Mouse (Mus musculus) forebrain, embryonic 12.5 days (tissue): ENCODE results near the gene Tmem97. TPM values are rescaled to one million over a fixed set of nuclear protein-coding genes. Genes with fewer than 3 reads are reported as not detected.

ENCODE experiments used
- ATAC-seq: fragments of 200-750 bp; cut with Nextera tagmentation; 2 replicates; pipeline ENCODE4 v1.8.0; 2017; ENCODE audit warnings: moderate TSS enrichment; ENCODE audit not compliant: low FRiP score
- H3K27ac ChIP-seq: fragments of 300-500 bp; sonication (generic); 2 replicates; pipeline ENCODE4 v1.5.1; 2016; ENCODE audit warnings: mild to moderate bottlenecking
- H3K27me3 ChIP-seq: fragments of 300-500 bp; sonication (generic); 2 replicates; pipeline ENCODE4 v1.6.1; 2016; ENCODE audit warnings: mild to moderate bottlenecking
- H3K36me3 ChIP-seq: fragments of 300-500 bp; sonication (generic); replicated peaks from 2 replicates; pipeline ENCODE4 v1.6.1; 2016; ENCODE audit warnings: mild to moderate bottlenecking
- H3K4me1 ChIP-seq: fragments of 300-500 bp; sonication (generic); 2 replicates; pipeline ENCODE4 v1.6.1; 2016
- H3K4me2 ChIP-seq: fragments of 300-500 bp; sonication (generic); 2 replicates; pipeline ENCODE4 v1.6.1; 2016; ENCODE audit warnings: mild to moderate bottlenecking, moderate library complexity
- H3K4me3 ChIP-seq: fragments of 300-500 bp; sonication (generic); replicated peaks from 2 replicates; pipeline ENCODE4 v1.5.1; 2016; ENCODE audit warnings: mild to moderate bottlenecking
- H3K9ac ChIP-seq: fragments of 300-500 bp; sonication (generic); 2 replicates; pipeline ENCODE4 v1.6.1; 2016; ENCODE audit warnings: mild to moderate bottlenecking
- H3K9me3 ChIP-seq: fragments of 300-500 bp; sonication (generic); 2 replicates; pipeline ENCODE4 v1.6.1; 2016
- WGBS: fragments of 180-500 bp; shearing (Covaris S2); methylation state at CpG from one replicate; pipeline ENCODE4 v1.1.7; 2016; 5-methylcytosine and 5-hydroxymethylcytosine counted together
- polyA plus RNA-seq: library from polyadenylated mRNA; unstranded; fragments of >200 nt; fragmentation: Nextera tagmentation; extraction: Ambion mirVana; gene quantifications from 2 replicates; pipeline ENCODE4 v1.2.1, GENCODE M21; 2016

Gene Tmem97
- polyA plus RNA-seq, 1 experiment from 2014 or later, result 55.7 TPM

- H3K36me3 ChIP-seq, result peaks cover 97% of the 10 kb centered on the region
- no peaks in the 10 kb centered on the region for H3K9me3 ChIP-seq
- no peak overlapping the region for H3K4me2 ChIP-seq
- ATAC-seq, result no peak
- no peak overlapping the region for H3K9ac ChIP-seq
- no peak overlapping the region for H3K27ac ChIP-seq
- H3K4me1 ChIP-seq, result no peaks in the 10 kb centered on the region
- no peaks in the 10 kb centered on the region for H3K27me3 ChIP-seq
- 84% methylated on average over 9 of the region's 9 CpGs for WGBS
- H3K4me3 ChIP-seq, result no peak overlapping the region
These were observed 27.2 kb downstream of the Tmem97 start for GRCm38 (mm10) chr11:78523241-78523955.

GRCm38 (mm10) chr11:78522481-78522997 is 28.0 kb downstream of the Tmem97 start:
- Histone ChIP-seq H3K9ac (no peak overlapping the region), H3K36me3 (peaks cover 97% of the 10 kb centered on the region), H3K27ac (no peak overlapping the region), H3K4me2 (no peak overlapping the region), H3K9me3 (no peaks in the 10 kb centered on the region), H3K27me3 (no peaks in the 10 kb centered on the region), H3K4me1 (no peaks in the 10 kb centered on the region), H3K4me3 (no peak overlapping the region)
- 97% methylated on average over 1 of the region's 1 CpGs for WGBS
- ATAC-seq, result no peak

GRCm38 (mm10) chr11:78521880-78522279 is 28.7 kb downstream of the Tmem97 start:
- ATAC-seq, result no peak
- H3K36me3 ChIP-seq, result peaks cover 93% of the 10 kb centered on the region
- no peak overlapping the region for H3K27ac ChIP-seq
- no peak overlapping the region for H3K9ac ChIP-seq
- no peaks in the 10 kb centered on the region for H3K27me3 ChIP-seq
- no peak overlapping the region for H3K4me2 ChIP-seq
- H3K4me3 ChIP-seq, result no peak overlapping the region
- 92% methylated on average over 3 of the region's 3 CpGs for WGBS
- H3K9me3 ChIP-seq, result no peaks in the 10 kb centered on the region
- no peaks in the 10 kb centered on the region for H3K4me1 ChIP-seq

- H3K4me1 ChIP-seq, result no peaks in the 10 kb centered on the region
- no peak overlapping the region for H3K9ac ChIP-seq
- H3K9me3 ChIP-seq, result no peaks in the 10 kb centered on the region
- 89% methylated on average over 10 of the region's 10 CpGs for WGBS
- no peaks in the 10 kb centered on the region for H3K27me3 ChIP-seq
- H3K27ac ChIP-seq, result no peak overlapping the region
- peaks cover 91% of the 10 kb centered on the region for H3K36me3 ChIP-seq
- no peak overlapping the region for H3K4me3 ChIP-seq
- no peak overlapping the region for H3K4me2 ChIP-seq
- no peak for ATAC-seq
These were observed 31.6 kb downstream of the Tmem97 start for GRCm38 (mm10) chr11:78518931-78519330.

GRCm38 (mm10) chr11:78515549-78516325 is 34.8 kb downstream of the Tmem97 start:
- Histone ChIP-seq H3K27me3 (no peaks in the 10 kb centered on the region), H3K4me1 (peaks cover 17% of the 10 kb centered on the region), H3K9ac (no peak overlapping the region), H3K36me3 (peaks cover 59% of the 10 kb centered on the region), H3K9me3 (no peaks in the 10 kb centered on the region), H3K27ac (no peak overlapping the region), H3K4me2 (no peak overlapping the region), H3K4me3 (no peak overlapping the region)
- 64% methylated on average over 2 of the region's 2 CpGs for WGBS
- ATAC-seq, result no peak

GRCm38 (mm10) chr11:78513106-78513790 is 37.3 kb downstream of the Tmem97 start:
- H3K36me3 ChIP-seq, result peaks cover 46% of the 10 kb centered on the region
- no peak for ATAC-seq
- H3K27me3 ChIP-seq, result no peaks in the 10 kb centered on the region
- H3K27ac ChIP-seq, result no peak overlapping the region
- WGBS, result 82% methylated on average over 3 of the region's 3 CpGs
- H3K4me3 ChIP-seq, result peak overlapping the region; percentile 84
- H3K9me3 ChIP-seq, result no peaks in the 10 kb centered on the region
- peak overlapping the region; percentile 81 for H3K4me2 ChIP-seq
- peak overlapping the region; percentile 91 for H3K9ac ChIP-seq
- peaks cover 17% of the 10 kb centered on the region for H3K4me1 ChIP-seq

- WGBS, result under 1% methylated on average over 67 of the region's 67 CpGs
- H3K4me3 ChIP-seq, result peak within 1 kb of the TSS; percentile 84
- peak; percentile 95 for ATAC-seq
- peak within 1 kb of the TSS; percentile 85 for H3K27ac ChIP-seq
- H3K9ac ChIP-seq, result peak within 1 kb of the TSS; percentile 91
- H3K27me3 ChIP-seq, result no peaks in the 10 kb centered on the region
- H3K36me3 ChIP-seq, result peaks cover 46% of the 10 kb centered on the region
- H3K9me3 ChIP-seq, result no peaks in the 10 kb centered on the region
- H3K4me1 ChIP-seq, result peaks cover 17% of the 10 kb centered on the region
- peak within 1 kb of the TSS; percentile 81 for H3K4me2 ChIP-seq
These were observed 38.3 kb downstream of the Tmem97 start, which contains the start of the genes Tmem199 and Poldip2 for GRCm38 (mm10) chr11:78512025-78512957. Gene Tmem199 (minus strand): TSS chr11:78512172. Gene Poldip2 (plus strand): TSS chr11:78512193.

GRCm38 (mm10) chr11:78509148-78509547 is 41.4 kb downstream of the Tmem97 start:
- H3K4me1 ChIP-seq, result peaks cover 17% of the 10 kb centered on the region
- no peak for ATAC-seq
- no peak overlapping the region for H3K4me3 ChIP-seq
- H3K4me2 ChIP-seq, result no peak overlapping the region
- H3K9ac ChIP-seq, result no peak overlapping the region
- no peak overlapping the region for H3K27ac ChIP-seq
- 77% methylated on average over 5 of the region's 5 CpGs for WGBS
- no peaks in the 10 kb centered on the region for H3K9me3 ChIP-seq
- H3K27me3 ChIP-seq, result no peaks in the 10 kb centered on the region
- H3K36me3 ChIP-seq, result peaks cover 46% of the 10 kb centered on the region

GRCm38 (mm10) chr11:78505430-78505829 is 45.1 kb downstream of the Tmem97 start:
- H3K9ac ChIP-seq, result no peak overlapping the region
- H3K36me3 ChIP-seq, result peaks cover 46% of the 10 kb centered on the region
- no peak overlapping the region for H3K4me3 ChIP-seq
- H3K27ac ChIP-seq, result no peak overlapping the region
- H3K4me2 ChIP-seq, result no peak overlapping the region
- H3K4me1 ChIP-seq, result no peaks in the 10 kb centered on the region
- ATAC-seq, result no peak
- no peaks in the 10 kb centered on the region for H3K9me3 ChIP-seq
- 81% methylated on average over 3 of the region's 3 CpGs for WGBS
- 0 out of 2 replicates have a peak, but pooled peaks cover 9% of the 10 kb centered on the region for H3K27me3 ChIP-seq

- H3K9me3 ChIP-seq, result no peaks in the 10 kb centered on the region
- no peak within 1 kb of the TSS for H3K4me2 ChIP-seq
- peaks cover 33% of the 10 kb centered on the region for H3K36me3 ChIP-seq
- ATAC-seq, result no peak
- 68% methylated on average over 7 of the region's 7 CpGs for WGBS
- peaks cover 23% of the 10 kb centered on the region for H3K27me3 ChIP-seq
- H3K9ac ChIP-seq, result no peak within 1 kb of the TSS
- no peak within 1 kb of the TSS for H3K4me3 ChIP-seq
- peaks cover 11% of the 10 kb centered on the region; the same call in 1 of the 2 replicates for H3K4me1 ChIP-seq
- no peak within 1 kb of the TSS for H3K27ac ChIP-seq
These were observed 47.5 kb downstream of the Tmem97 start, which contains the start of gene Sebox for GRCm38 (mm10) chr11:78502909-78503650. Gene Sebox (plus strand): TSS chr11:78503447.

GRCm38 (mm10) chr11:78501529-78501928 is 49.0 kb downstream of the Tmem97 start:
- Histone ChIP-seq H3K27me3 (peaks cover 23% of the 10 kb centered on the region), H3K27ac (no peak overlapping the region), H3K4me2 (no peak overlapping the region), H3K4me3 (no peak overlapping the region), H3K9me3 (no peaks in the 10 kb centered on the region), H3K36me3 (peaks cover 17% of the 10 kb centered on the region), H3K9ac (no peak overlapping the region), H3K4me1 (peaks cover 17% of the 10 kb centered on the region)
- ATAC-seq, result no peak
- 81% methylated on average over 20 of the region's 20 CpGs for WGBS
